Mouse (Mus musculus): ENCODE results near the gene Lpcat2. TPM values are rescaled to one million over a fixed set of nuclear protein-coding genes. Genes with fewer than 3 reads are reported as not detected.
A peak's percentile ranks its signal among the peaks of the same experiment; 100 is the strongest.

Lpcat2 gene
- total RNA-seq (2021), result 1.4 and 2.3 TPM in 2 replicates
- long read RNA-seq, transcript Lpcat2-201 (14 exons, 2,811 nt), result major isoform, 8 of 10 reads
- long read RNA-seq, partial matches to known transcripts, result 0 of 10 reads
- long read RNA-seq, other reads (novel, unspliced or antisense), result 2 of 10 reads

GRCm38 (mm10) chr8:92855171-92855894 is at the start of gene Lpcat2:
Gene Lpcat2, plus strand, starts transcription at chr8:92855339.
- DNase-seq, result peak; percentile 83

- DNase-seq, result no peak
Measured at GRCm38 (mm10) chr8:92812773-92813172, 42.4 kb upstream of the Lpcat2 start.

DNA sequence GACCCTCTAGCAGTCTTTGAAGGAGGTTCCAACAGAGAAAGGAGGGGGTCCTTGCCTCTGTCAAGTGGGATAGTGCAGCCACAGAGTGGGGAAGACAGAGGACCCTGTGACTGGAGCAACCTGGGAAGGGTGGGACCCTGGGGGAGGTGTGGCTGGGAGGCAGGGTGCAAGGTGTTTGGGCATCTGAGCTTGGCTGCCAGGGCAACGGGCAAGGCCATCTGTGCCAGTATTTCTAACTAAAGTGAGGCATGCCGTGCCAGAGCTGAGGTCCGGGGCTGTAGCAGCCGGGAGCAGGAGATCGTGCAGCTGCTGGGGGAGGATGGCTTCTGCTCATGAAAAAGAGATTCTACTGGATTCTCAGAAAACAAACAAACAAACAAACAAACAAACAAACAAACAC is 39.5 kb upstream of the Lpcat2 start:
- no peak for DNase-seq

DNA sequence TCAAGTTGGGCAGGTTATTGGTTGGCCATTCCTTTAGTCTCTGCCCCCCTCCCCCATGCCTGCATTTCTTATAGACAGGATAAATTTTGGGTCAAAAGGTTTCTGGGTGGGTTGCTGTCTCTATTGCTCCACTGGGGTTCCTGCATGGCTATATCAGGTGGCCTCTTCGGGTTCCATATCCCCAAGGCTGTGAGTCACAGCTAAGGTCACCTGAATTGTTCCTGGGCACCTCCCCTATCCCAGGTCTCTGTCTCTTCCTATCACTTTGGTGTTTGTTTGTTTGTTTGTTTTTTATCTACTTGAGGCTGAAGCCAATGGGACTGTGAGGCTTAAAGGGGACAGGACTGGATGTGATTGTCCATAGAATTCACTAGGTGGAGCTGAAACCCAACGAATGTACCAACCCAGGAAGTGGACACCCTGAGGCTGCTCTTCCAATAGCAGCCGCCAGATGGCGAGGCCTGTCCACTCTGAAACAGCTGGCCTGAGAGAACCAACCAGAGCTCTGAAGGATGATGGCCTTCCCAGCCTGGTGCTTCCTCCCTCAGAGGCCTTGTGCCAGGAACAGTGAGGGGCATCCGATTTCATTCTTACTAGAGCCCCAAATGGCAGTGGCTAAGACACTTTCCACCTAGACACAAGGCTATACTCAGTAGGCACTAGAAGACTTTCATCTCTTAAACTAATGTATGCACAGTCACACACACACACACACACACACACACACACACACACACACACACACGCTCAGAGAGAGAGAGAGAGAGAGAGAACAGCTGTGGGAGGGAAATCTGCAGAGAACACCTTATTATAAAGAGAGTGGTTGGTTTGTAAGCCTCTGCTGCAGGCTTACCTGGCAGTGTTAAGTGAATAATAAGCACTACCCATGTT is 37.0 kb upstream of the Lpcat2 start:
- peak; percentile 87 for DNase-seq

GRCm38 (mm10) chr8:92821151-92821550 is 34.0 kb upstream of the Lpcat2 start:
- DNase-seq, result no peak

GRCm38 (mm10) chr8:92822386-92822785 is 32.8 kb upstream of the Lpcat2 start:
- DNase-seq, result no peak

GRCm38 (mm10) chr8:92825991-92826390 is 29.1 kb upstream of the Lpcat2 start:
- no peak for DNase-seq

DNA sequence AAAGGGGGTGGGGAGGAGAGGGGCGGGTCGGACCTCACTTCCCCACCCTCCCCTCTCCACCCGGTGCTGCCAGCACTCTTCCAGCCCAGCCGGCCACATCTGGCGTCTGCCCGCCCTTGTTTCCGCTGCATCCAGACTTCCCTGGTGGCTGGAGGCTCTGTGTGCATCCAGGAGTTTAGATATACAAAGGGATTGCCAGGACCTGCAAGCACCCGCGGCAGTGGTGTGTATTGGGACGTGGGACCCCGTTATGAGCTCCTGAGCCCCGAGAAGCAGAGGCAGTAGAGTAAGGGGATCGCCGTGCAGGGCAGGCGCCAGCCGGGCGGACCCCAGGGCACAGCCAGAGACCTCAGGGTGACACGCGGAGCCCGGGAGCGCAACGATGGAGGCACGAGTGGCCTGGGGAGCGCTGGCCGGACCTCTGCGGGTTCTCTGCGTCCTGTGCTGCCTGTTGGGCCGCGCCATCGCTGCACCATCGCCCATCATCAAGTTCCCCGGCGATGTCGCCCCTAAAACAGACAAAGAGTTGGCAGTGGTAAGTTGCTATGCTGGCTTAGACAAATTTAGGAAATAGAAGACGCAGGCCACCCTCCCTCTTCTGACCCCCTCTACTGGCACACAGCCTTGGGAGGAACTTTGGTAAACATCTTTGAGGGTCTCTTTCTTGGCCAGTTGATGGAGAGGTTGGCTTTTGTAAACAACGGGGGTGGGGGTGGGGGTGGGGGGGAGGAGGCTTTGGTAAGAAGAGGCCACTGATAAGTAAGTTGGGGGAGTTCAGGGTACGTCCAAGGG is 27.7 kb upstream of the Lpcat2 start, which contains the start of gene Mmp2:
TSS of gene Mmp2 (plus strand) at position 49 of the 792 bp plus-strand sequence.
- no peak for DNase-seq

DNA sequence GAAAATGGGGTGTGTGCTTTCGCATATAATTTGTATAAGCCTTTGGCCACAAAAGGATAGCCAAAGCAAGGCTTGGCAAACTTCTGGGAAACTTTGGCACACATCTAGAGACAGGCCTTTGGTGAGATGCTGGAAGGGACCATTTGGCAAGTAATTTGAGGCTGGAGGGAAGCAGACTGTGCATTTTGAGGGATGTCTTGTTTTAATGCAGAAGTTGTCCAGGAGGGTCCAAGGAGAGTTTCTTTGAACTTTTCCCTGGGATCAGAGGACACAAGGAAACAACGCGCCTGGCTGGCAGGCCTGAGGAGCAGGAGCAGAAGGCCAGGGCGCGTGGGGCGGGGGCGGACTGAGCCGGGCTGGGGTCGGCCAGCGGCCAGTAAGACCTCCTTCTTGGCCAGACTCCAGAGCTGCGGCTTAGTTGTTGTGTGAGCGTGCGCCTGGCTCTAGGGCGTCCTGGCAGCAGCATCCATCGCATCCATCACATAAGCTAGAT is 26.8 kb upstream of the Lpcat2 start:
- no peak for DNase-seq

- DNase-seq, result no peak
Measured at GRCm38 (mm10) chr8:92834065-92834731, 20.9 kb upstream of the Lpcat2 start.

DNA sequence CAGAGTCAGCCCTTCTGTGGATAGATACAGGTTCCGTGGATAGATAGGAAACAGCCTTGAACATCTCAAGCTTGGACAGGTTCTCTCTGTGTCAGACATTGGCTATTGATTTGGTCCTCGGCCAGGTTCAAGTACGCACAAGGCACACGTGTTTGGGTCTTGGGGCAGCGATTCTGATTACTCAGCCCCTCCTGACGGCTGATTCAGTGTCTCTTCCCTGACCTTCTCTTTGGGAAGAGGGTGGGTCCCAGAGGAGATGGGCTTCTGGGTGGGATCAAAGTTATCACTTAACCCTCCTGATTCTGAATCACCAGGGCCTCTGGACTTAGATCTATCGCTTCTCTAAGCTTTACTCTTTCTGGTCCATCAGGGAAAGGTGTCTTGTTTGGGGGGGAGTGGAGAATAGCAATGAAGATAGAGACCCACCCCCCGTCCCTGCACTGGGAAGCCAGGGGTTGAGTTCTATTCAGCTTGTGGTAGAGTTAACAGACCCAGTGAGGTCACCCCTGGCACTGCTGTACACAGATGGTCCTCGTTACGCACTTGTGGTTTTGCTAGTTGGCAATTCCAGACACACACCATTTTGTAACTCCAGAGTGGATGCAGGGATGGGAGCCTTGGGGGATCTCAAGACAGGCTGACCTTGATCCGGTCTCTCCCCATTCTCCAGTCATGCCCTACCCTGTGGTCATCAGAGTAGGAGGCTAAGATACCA is 20.2 kb upstream of the Lpcat2 start:
- no peak for DNase-seq

DNA sequence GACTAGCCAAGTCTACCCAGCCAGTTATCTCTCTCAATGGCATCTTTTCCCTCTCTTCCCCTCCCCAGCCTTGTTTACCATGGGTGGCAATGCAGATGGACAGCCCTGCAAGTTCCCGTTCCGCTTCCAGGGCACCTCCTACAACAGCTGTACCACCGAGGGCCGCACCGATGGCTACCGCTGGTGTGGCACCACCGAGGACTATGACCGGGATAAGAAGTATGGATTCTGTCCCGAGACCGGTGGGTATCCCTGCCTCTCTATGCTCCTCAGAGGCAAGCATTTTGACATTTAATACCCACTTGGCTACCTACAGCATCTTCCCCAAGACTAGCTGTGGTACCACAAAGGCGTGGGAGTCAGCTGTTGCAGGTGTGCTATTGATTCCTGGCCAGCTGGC is 19.2 kb upstream of the Lpcat2 start:
- no peak for DNase-seq

- no peak for DNase-seq
Measured at GRCm38 (mm10) chr8:92838616-92839015, 16.5 kb upstream of the Lpcat2 start.

GRCm38 (mm10) chr8:92839161-92839560 is 16.0 kb upstream of the Lpcat2 start:
- no peak for DNase-seq

DNA sequence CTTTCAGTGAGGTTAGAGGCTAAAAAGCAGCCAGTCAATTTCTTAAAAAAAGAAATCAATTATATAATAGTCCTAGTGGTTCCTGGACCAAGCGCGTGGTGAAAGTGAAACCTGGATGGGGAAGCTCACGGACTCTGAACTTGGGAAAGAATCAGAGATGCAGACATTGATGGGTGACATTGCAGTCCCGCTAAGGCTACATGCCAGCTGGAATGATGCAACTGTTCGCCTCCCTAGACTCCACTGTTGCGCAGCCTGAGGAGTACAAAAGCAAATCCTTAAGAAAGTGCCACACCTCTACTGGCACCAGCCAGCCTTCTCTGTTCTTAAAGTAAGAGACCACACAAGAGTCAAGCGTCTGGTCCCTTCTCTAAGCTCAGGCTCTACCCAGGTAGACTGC is 15.3 kb upstream of the Lpcat2 start:
- DNase-seq, result peak; percentile 37

DNA sequence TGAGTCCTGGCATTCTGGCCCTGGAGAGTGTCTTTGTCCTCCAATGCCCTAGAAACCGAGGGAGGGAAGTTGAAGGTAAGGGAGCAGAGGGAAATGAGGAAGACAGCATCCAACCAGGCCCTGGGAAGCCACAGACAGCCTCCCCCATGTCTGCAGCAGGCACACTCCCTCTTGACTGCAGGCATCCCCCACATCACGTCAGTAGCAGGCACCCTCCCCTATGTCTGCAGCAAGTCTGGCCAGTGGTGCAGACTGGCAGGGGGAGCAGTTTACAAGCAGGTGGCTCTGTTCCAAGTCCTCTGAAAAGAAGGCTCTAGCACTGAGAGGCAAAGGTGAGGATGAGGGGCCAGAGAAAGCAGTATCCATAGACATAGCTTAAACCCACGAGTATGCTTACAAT is 8.5 kb upstream of the Lpcat2 start:
- DNase-seq, result no peak

DNA sequence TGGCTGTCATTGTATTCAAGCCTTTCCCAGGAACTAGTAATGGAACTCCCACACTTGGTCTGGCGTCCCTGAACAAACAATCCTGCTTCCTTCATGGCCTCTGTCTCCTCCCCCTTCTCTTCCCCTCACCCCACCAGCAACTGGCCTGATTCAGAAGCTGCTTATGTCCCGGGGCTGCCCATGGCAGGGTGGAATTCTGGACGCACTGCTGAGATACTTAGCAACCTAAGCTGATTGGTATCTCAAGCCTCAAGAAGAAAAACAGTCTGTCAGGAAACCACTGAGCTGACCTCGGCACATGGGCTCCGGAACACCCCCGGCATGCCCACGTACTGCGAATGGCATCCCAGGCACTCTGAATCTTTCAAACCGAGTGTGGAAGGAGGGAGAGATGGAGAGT is 7.8 kb upstream of the Lpcat2 start:
- DNase-seq, result peak; percentile 32

DNA sequence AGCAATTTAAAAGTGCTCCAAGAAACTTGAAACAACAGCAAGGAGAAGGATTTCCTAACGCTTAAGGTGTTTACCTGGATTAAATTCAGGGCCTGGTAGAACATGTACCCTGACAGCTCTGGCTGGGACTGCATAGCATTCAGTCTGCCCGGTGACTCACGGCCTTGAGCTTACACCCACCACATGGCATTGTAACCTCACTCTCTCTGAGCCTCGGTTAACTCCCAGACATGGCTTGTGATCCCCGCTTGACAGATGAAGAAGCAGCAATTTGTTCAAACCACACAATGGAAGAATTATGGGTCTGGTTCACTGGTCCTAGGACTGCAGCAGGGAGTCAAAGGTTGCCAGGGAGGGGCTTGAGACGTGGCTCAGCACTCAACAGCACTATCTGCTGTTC is 5.9 kb upstream of the Lpcat2 start:
- peak; percentile 49 for DNase-seq

GRCm38 (mm10) chr8:92850239-92850638 is 4.9 kb upstream of the Lpcat2 start:
- peak; percentile 71 for DNase-seq

- DNase-seq, result no peak
Measured at GRCm38 (mm10) chr8:92851381-92851780, 3.8 kb upstream of the Lpcat2 start.
